Mouse (Mus musculus) CH12.LX (cell line): ENCODE data around the gene Zkscan3.

Experiments used
- CTCF ChIP-seq, 2 experiments: IDR thresholded peaks in 1 of 2; conservative IDR thresholded peaks in 1 of 2; 2 replicates each; pipeline ENCODE4 v1.5.1; 2011 to 2012; ENCODE audit warnings: low read depth in 2 of 2, low read length in 2 of 2, improper control_type of control experiment in 1 of 2, inconsistent platforms in 1 of 2, mild to moderate bottlenecking in 1 of 2, moderate library complexity in 1 of 2
- KAT2A ChIP-seq: IDR thresholded peaks from 2 replicates; pipeline ENCODE4 v1.6.1; 2012; ENCODE audit warnings: low read length, improper control_type of control experiment, inconsistent platforms; ENCODE audit not compliant: insufficient replicate concordance
- MAFK ChIP-seq: IDR thresholded peaks from 2 replicates; pipeline ENCODE4 v1.6.1; 2011; ENCODE audit warnings: low read length, improper control_type of control experiment; ENCODE audit not compliant: insufficient replicate concordance
- NRF1 ChIP-seq: IDR thresholded peaks from 2 replicates; pipeline ENCODE4 v1.6.1; 2014; ENCODE audit warnings: low read depth, mild to moderate bottlenecking, inconsistent platforms, low read length, improper control_type of control experiment, moderate library complexity
- POLR2A ChIP-seq: IDR thresholded peaks from 2 replicates; pipeline ENCODE4 v1.6.1; 2011; ENCODE audit warnings: low read depth, mild to moderate bottlenecking, improper control_type of control experiment, low read length
- SMC3 ChIP-seq: IDR thresholded peaks from 2 replicates; pipeline ENCODE4 v1.6.1; 2011; ENCODE audit warnings: low read depth, low read length, improper control_type of control experiment
- USF2 ChIP-seq: conservative IDR thresholded peaks from 2 replicates; pipeline ENCODE4 v1.6.1; 2011; ENCODE audit warnings: low read depth, low read length, improper control_type of control experiment
- ZC3H11A ChIP-seq: IDR thresholded peaks from 2 replicates; pipeline ENCODE4 v1.6.1; 2012; ENCODE audit warnings: low read depth, mild to moderate bottlenecking, inconsistent platforms, low read length, improper control_type of control experiment

- TF ChIP-seq POLR2A = no peak
- no peak for TF ChIP-seq CTCF (conservative IDR thresholded peaks at IDR 0.05 in 1 of 2, IDR thresholded peaks at IDR 0.05 in 1 of 2; ENCODE audit: low read depth in 2 of 2, low read length in 2 of 2)
- no peak for TF ChIP-seq USF2
- TF ChIP-seq NRF1 = no peak
- no peak for TF ChIP-seq SMC3
- no peak for TF ChIP-seq KAT2A
- no peak for TF ChIP-seq ZC3H11A
- no peak for TF ChIP-seq MAFK
Observed at GRCm38 (mm10) chr13:21423301-21423700, 20.7 kb upstream of the Zkscan3 start.
